Mouse (Mus musculus): ENCODE measurements around the gene Prkca. TPM values are rescaled to one million over a fixed set of nuclear protein-coding genes. Genes with fewer than 3 reads are reported as not detected.

The Prkca gene
- total and polyA plus RNA-seq, 3 experiments, result 11.6 to 33.4 (median 32.2) TPM

- Histone ChIP-seq H3K79me2 (replicated peaks; ENCODE audit: control insufficient read depth, insufficient read depth, low read length) (no peaks in the 10 kb centered on the region), H3K27ac (peak overlapping the region; percentile 74), H3K4me3 (peak overlapping the region; percentile 30; the same call in 1 of the 2 replicates), H3K9ac (ENCODE audit: low read depth, low read length) (peak overlapping the region; percentile 26; the same call in 1 of the 2 replicates), H3K36me3 (ENCODE audit: control insufficient read depth, insufficient read depth, low read length) (no peaks in the 10 kb centered on the region), H3K4me1 (ENCODE audit: control insufficient read depth, insufficient read depth, low read length) (peaks cover 1% of the 10 kb centered on the region; the same call in 1 of the 2 replicates), H3K27me3 (ENCODE audit: control insufficient read depth, insufficient read depth, low read length) (no peaks in the 10 kb centered on the region)
- peak in 1 of 2 experiments; percentile 45 for DNase-seq
- no peak for TF ChIP-seq CTCF (IDR thresholded peaks at IDR 0.05)
- TF ChIP-seq POLR2A (IDR thresholded peaks at IDR 0.05; ENCODE audit: insufficient read depth, low read depth, low read length), result no peak
- TF ChIP-seq EP300 (IDR thresholded peaks at IDR 0.05; ENCODE audit: insufficient read depth, low read depth, low read length), result no peak
- intact Hi-C loops (cut with DNase I), result no loop called here
- WGBS, result 26% methylated on average over 9 of the region's 9 CpGs
These were observed 178.0 kb downstream of the Prkca start for GRCm38 (mm10) chr11:108165725-108166124.

GRCm38 (mm10) chr11:108162639-108163038, 181.1 kb downstream of the Prkca start:
- no peak for DNase-seq
- H3K79me2 ChIP-seq (replicated peaks; ENCODE audit: control insufficient read depth, insufficient read depth, low read length), result no peaks in the 10 kb centered on the region
- WGBS, result 90% methylated on average over 1 of the region's 1 CpGs
- peaks cover 3% of the 10 kb centered on the region for H3K4me1 ChIP-seq (ENCODE audit: control insufficient read depth, insufficient read depth, low read length)
- H3K9ac ChIP-seq (ENCODE audit: low read depth, low read length), result no peak overlapping the region
- H3K4me3 ChIP-seq, result no peak overlapping the region
- no peak overlapping the region for H3K27ac ChIP-seq
- H3K27me3 ChIP-seq (ENCODE audit: control insufficient read depth, insufficient read depth, low read length), result no peaks in the 10 kb centered on the region
- TF ChIP-seq CTCF (IDR thresholded peaks at IDR 0.05) (no peak), POLR2A (IDR thresholded peaks at IDR 0.05; ENCODE audit: insufficient read depth, low read depth, low read length) (no peak)
- no peaks in the 10 kb centered on the region for H3K36me3 ChIP-seq (ENCODE audit: control insufficient read depth, insufficient read depth, low read length)
- intact Hi-C loops (cut with DNase I), result no loop called here

GRCm38 (mm10) chr11:108162110-108162509, 181.6 kb downstream of the Prkca start:
- WGBS, result 67% methylated on average over 4 of the region's 4 CpGs
- TF ChIP-seq CTCF (IDR thresholded peaks at IDR 0.05), result no peak
- TF ChIP-seq EP300 (IDR thresholded peaks at IDR 0.05; ENCODE audit: insufficient read depth, low read depth, low read length), result no peak
- TF ChIP-seq POLR2A (IDR thresholded peaks at IDR 0.05; ENCODE audit: insufficient read depth, low read depth, low read length), result no peak
- H3K4me1 ChIP-seq (ENCODE audit: control insufficient read depth, insufficient read depth, low read length), result peaks cover 3% of the 10 kb centered on the region
- intact Hi-C loops (cut with DNase I), result no loop called here
- DNase-seq, result no peak
- no peaks in the 10 kb centered on the region for H3K27me3 ChIP-seq (ENCODE audit: control insufficient read depth, insufficient read depth, low read length)
- H3K27ac ChIP-seq, result no peak overlapping the region
- no peaks in the 10 kb centered on the region for H3K79me2 ChIP-seq (replicated peaks; ENCODE audit: control insufficient read depth, insufficient read depth, low read length)
- no peaks in the 10 kb centered on the region for H3K36me3 ChIP-seq (ENCODE audit: control insufficient read depth, insufficient read depth, low read length)
- H3K4me3 ChIP-seq, result no peak overlapping the region
- no peak overlapping the region for H3K9ac ChIP-seq (ENCODE audit: low read depth, low read length)

- Histone ChIP-seq H3K36me3 (ENCODE audit: control insufficient read depth, insufficient read depth, low read length) (no peaks in the 10 kb centered on the region), H3K79me2 (replicated peaks; ENCODE audit: control insufficient read depth, insufficient read depth, low read length) (no peaks in the 10 kb centered on the region), H3K4me3 (no peak overlapping the region), H3K27ac (no peak overlapping the region), H3K9ac (ENCODE audit: low read depth, low read length) (no peak overlapping the region), H3K4me1 (ENCODE audit: control insufficient read depth, insufficient read depth, low read length) (peaks cover 2% of the 10 kb centered on the region), H3K27me3 (ENCODE audit: control insufficient read depth, insufficient read depth, low read length) (no peaks in the 10 kb centered on the region)
- intact Hi-C loops (cut with DNase I), result no loop called here
- 38% methylated on average over 7 of the region's 7 CpGs for WGBS
- TF ChIP-seq CTCF (IDR thresholded peaks at IDR 0.05), result no peak
- TF ChIP-seq POLR2A (IDR thresholded peaks at IDR 0.05; ENCODE audit: insufficient read depth, low read depth, low read length), result no peak
- no peak for TF ChIP-seq EP300 (IDR thresholded peaks at IDR 0.05; ENCODE audit: insufficient read depth, low read depth, low read length)
- no peak for DNase-seq
These were observed 183.7 kb downstream of the Prkca start for GRCm38 (mm10) chr11:108160056-108160455.

- TF ChIP-seq POLR2A (IDR thresholded peaks at IDR 0.05; ENCODE audit: insufficient read depth, low read depth, low read length) (no peak), CTCF (IDR thresholded peaks at IDR 0.05) (no peak), EP300 (IDR thresholded peaks at IDR 0.05; ENCODE audit: insufficient read depth, low read depth, low read length) (no peak)
- WGBS, result 83% methylated on average over 3 of the region's 3 CpGs
These were observed 185.7 kb downstream of the Prkca start for GRCm38 (mm10) chr11:108158046-108158445.

GRCm38 (mm10) chr11:108157074-108157473, 186.7 kb downstream of the Prkca start:
- H3K36me3 ChIP-seq (ENCODE audit: control insufficient read depth, insufficient read depth, low read length), result no peaks in the 10 kb centered on the region
- DNase-seq, result no peak
- no peak overlapping the region for H3K27ac ChIP-seq
- no peaks in the 10 kb centered on the region for H3K79me2 ChIP-seq (replicated peaks; ENCODE audit: control insufficient read depth, insufficient read depth, low read length)
- intact Hi-C loops (cut with DNase I), result no loop called here
- no peak overlapping the region for H3K4me3 ChIP-seq
- TF ChIP-seq CTCF (IDR thresholded peaks at IDR 0.05) (no peak), EP300 (IDR thresholded peaks at IDR 0.05; ENCODE audit: insufficient read depth, low read depth, low read length) (no peak), POLR2A (IDR thresholded peaks at IDR 0.05; ENCODE audit: insufficient read depth, low read depth, low read length) (no peak)
- no peak overlapping the region for H3K9ac ChIP-seq (ENCODE audit: low read depth, low read length)
- H3K4me1 ChIP-seq (ENCODE audit: control insufficient read depth, insufficient read depth, low read length), result peaks cover 2% of the 10 kb centered on the region
- 79% methylated on average over 5 of the region's 5 CpGs for WGBS
- H3K27me3 ChIP-seq (ENCODE audit: control insufficient read depth, insufficient read depth, low read length), result no peaks in the 10 kb centered on the region

More at GRCm38 (mm10) chr11:108158046-108158445, 185.7 kb downstream of the Prkca start:
- peaks cover 2% of the 10 kb centered on the region for H3K4me1 ChIP-seq (ENCODE audit: control insufficient read depth, insufficient read depth, low read length)
- no peak overlapping the region for H3K9ac ChIP-seq (ENCODE audit: low read depth, low read length)
- no peaks in the 10 kb centered on the region for H3K27me3 ChIP-seq (ENCODE audit: control insufficient read depth, insufficient read depth, low read length)
- intact Hi-C loops (cut with DNase I), result no loop called here
- H3K36me3 ChIP-seq (ENCODE audit: control insufficient read depth, insufficient read depth, low read length), result no peaks in the 10 kb centered on the region
- no peak overlapping the region for H3K4me3 ChIP-seq
- no peak for DNase-seq
- H3K27ac ChIP-seq, result no peak overlapping the region
- no peaks in the 10 kb centered on the region for H3K79me2 ChIP-seq (replicated peaks; ENCODE audit: control insufficient read depth, insufficient read depth, low read length)

Measured in heart, adult 2 months (tissue).